Mouse (Mus musculus) CD4-positive, CD25-positive, alpha-beta regulatory T cell, adult 4 months (primary cell): ENCODE data around the gene Vmn2r47. TPM values are rescaled to one million over a fixed set of nuclear protein-coding genes. Genes with fewer than 3 reads are reported as not detected.
"Not testable (repeated sequence)": the region's sequence is repeated elsewhere in the genome, so short reads cannot be mapped to it uniquely, and the experiment has no call there.

Experiments
- ATAC-seq: one replicate; pipeline ENCODE4 v1.8.0; 2017
- polyA plus RNA-seq, 2 experiments: library from polyadenylated mRNA; unstranded; fragments of 100-300 nt; shearing (Covaris generic); gene quantifications; one replicate each; pipeline ENCODE4 v1.2.1; 2017

Vmn2r47 gene
- not detected for polyA plus RNA-seq

DNA sequence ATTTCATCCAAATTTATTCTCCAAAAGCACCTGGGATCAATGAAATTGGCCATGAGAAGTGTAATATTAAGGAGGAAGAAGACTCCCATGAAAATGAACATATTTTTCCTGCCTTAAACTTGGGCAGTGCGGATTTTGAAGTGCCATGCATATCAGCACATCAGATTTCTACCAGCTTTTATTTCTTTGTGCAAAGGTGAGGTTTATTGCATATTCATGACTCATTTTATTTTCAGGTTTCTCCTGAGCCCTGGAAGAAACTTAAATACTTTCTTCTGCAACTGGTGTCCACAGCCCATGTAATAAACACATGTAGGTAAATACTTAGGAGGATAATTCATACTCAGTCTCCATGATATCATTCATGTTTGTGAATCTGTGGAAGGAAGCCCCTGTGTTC, at the start of gene Vmn2r47:
TSS of gene Vmn2r47 (minus strand) at position 101 of the 400 bp plus-strand sequence.
- not testable (repeated sequence) for ATAC-seq

DNA sequence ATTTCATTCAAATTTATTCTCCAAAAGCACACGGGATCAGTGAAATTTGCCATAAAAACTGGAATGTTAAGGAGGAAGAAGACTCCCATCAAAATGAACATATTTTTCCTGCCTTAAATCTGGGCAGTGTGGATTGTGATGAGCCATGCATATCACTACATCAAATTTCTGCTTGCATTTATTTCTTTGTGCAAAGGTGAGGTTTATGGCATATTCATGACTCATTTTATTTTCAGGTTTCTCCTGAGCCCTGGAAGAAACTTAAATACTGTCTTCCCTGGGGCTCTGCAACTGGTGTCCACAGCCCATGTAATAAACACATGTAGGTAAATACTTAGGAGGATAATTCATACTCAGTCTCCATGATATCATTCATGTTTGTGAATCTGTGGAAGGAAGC, 70.7 kb downstream of the Vmn2r47 start, which contains the start of gene Vmn2r46:
TSS of gene Vmn2r46 (minus strand) at position 101 of the 400 bp plus-strand sequence.
- not testable (repeated sequence) for ATAC-seq

Other genes with a start within 250 kb of the Vmn2r47 start
- not detected for gene Vmn2r46, start 70.8 kb downstream of the Vmn2r47 start, polyA plus RNA-seq
- gene Vmn2r48, start 112.3 kb upstream of the Vmn2r47 start, polyA plus RNA-seq: not detected
- not detected for gene Vmn2r49, start 150.9 kb upstream of the Vmn2r47 start, polyA plus RNA-seq
- not detected for gene Vmn2r50, start 212.0 kb upstream of the Vmn2r47 start, polyA plus RNA-seq